Mouse (Mus musculus) bone marrow macrophage, adult 2 months (primary cell): ENCODE results near the gene Gria2.

Experiments
- CTCF ChIP-seq: IDR thresholded peaks from 2 replicates; pipeline ENCODE4 v1.5.1; 2012; ENCODE audit warnings: low read depth, mild to moderate bottlenecking, low read length, moderate library complexity
- POLR2A ChIP-seq: IDR thresholded peaks from 2 replicates; pipeline ENCODE4 v1.6.1; 2012; ENCODE audit warnings: mild to moderate bottlenecking, low read depth, low read length, borderline replicate concordance

DNA sequence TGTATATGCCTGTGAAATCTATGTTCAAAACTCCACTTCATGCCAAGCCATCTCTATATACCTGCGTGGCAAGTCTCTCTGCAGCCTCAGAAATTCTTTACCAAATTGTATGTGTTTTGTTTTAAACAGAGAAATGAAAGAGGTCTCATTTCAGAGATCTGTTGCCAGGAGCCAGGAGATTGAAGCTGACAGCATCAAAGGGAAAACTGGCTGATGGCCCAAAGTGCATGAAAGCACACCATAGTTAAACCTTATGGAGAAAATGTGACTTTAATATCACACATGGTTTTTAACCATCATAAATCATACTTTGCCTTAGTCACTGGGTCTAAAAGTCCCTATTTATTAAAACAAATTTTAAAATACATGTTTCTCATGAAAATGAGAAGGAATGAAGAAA, 1.2 kb upstream of the Gria2 start:
- TF ChIP-seq CTCF (no peak), POLR2A (no peak)
